Mouse (Mus musculus): ENCODE measurements around the gene Osmr. TPM values are rescaled to one million over a fixed set of nuclear protein-coding genes. Genes with fewer than 3 reads are reported as not detected.

The Osmr gene
- total RNA-seq (2021) = 1 to 10 TPM; 3.6 to 3.7 TPM

DNA sequence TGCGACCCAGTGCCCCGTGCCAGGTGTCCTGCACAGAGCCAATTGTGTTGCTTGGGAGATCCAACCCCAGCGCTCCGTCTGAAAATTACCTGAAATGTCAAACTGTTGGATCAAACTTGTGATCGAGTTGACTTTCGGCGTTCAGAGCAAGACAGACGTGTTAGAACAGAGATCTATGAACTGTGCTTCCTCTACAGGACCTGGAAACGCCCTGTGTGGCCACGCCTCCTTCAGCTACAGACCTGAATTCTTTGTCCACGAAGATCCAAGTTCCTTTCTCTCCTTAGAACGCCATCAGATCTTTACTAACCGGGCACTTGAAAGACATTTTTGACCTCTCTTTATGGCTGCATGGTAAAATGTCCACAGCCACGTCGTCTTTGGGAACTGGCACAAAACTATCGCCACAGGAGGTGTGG lies at the start of gene Osmr:
Gene Osmr (minus strand): TSS at position 369 of the 419 bp plus-strand sequence.
- intact Hi-C loops (cut with DNase I) = no loop called here
- DNase-seq = no peak

GRCm38 (mm10) chr15:6919406-6919805 lies 44.6 kb upstream of the Osmr start:
- intact Hi-C loops (cut with DNase I) = no loop called here
- DNase-seq = no peak

DNA sequence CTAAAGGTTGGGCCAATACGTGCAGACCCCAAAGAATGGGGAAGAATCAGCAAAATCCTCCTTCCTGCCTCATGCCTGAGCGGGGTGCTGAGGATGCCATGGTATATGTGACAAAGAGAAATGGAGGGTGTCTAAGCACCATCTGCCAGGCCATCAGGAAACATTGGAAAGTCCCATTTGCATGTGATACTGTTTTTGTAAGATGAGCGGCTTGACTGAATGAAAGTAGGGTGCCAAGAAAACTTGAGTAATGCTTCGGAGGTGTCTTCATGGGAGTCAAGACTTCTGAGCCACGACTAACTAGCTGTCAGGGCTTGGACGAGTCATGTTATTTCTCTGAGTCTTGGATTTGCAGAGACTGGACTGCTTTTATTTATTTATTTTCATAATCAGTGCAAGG lies 39.4 kb upstream of the Osmr start:
- intact Hi-C loops (cut with DNase I) = no loop called here
- DNase-seq = no peak

- DNase-seq = peak; percentile 93
- intact Hi-C loops (cut with DNase I) = loop anchor here (1.0 to 2.0 kb wide), 3 partner anchors 219 to 534 kb away; no protein-coding TSS in a partner anchor
Measured at GRCm38 (mm10) chr15:6909669-6910068, 34.9 kb upstream of the Osmr start.

- DNase-seq = no peak
- intact Hi-C loops (cut with DNase I) = loop anchor here (1.0 to 2.0 kb wide), 3 partner anchors 220 to 534 kb away; no protein-coding TSS in a partner anchor
Measured at GRCm38 (mm10) chr15:6909084-6909483, 34.3 kb upstream of the Osmr start.

GRCm38 (mm10) chr15:6908601-6909000 lies 33.8 kb upstream of the Osmr start:
- intact Hi-C loops (cut with DNase I) = loop anchor here (2.0 kb wide), 2 partner anchors 220 to 312 kb away; no protein-coding TSS in a partner anchor
- DNase-seq = no peak

GRCm38 (mm10) chr15:6906260-6907047 lies 31.7 kb upstream of the Osmr start:
- intact Hi-C loops (cut with DNase I) = no loop called here
- no peak for DNase-seq

DNA sequence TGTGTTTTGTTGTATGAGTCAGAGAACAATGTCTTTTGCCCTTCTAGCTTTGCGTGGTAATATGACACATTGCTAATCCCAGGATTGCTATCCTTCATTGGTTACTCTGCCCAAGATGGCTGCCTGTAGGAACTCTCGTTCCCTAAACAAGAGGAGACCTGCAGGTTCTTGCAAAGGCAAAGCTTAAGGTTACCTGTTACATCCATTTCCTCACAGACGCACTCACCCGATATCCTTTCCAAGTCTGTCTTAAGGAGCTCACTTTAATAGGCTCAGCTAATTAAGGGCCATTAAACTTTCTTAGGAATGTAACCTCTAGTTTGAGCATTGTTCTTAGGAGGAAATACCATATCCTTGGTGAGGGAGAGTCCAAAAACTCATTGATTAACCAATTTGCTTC lies 31.0 kb upstream of the Osmr start:
- DNase-seq = no peak
- intact Hi-C loops (cut with DNase I) = no loop called here

DNA sequence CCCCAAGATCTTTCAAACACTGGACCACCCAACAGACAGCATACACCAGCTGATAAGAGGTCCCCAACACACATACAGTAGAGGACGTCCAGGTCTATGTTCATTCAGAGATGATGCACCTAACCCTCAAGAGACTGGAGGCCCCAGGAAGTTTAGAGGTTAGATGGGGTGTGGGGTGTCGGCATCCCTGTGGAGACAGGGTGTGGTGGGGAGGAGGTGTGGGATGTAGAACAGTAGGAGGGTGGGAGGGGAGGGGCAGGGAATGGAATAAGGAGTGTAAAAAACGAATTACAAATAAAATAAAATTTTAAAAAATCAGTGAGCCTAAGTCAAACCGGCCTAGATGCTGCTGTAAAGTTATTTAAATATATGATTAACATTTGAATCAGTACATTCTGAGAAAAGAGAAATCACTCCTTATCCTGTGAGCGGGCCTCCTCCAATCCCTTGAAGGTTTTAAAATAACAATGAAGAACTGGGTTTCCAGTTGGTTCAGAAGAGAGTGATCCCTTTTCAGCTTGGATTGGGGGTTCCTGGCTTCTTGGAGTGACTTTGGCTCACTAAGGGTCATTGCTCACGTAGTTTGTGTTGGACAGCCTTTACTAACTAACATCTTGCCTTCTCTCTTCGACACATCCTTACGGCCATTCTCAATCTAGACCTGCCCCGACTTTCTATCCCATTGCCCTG lies 28.7 kb upstream of the Osmr start:
- intact Hi-C loops (cut with DNase I) = no loop called here
- DNase-seq = no peak

- intact Hi-C loops (cut with DNase I) = no loop called here
- DNase-seq = no peak
Measured at GRCm38 (mm10) chr15:6901982-6902639, 27.3 kb upstream of the Osmr start.

- no peak for DNase-seq
- intact Hi-C loops (cut with DNase I) = no loop called here
Measured at GRCm38 (mm10) chr15:6901236-6901635, 26.5 kb upstream of the Osmr start.

DNA sequence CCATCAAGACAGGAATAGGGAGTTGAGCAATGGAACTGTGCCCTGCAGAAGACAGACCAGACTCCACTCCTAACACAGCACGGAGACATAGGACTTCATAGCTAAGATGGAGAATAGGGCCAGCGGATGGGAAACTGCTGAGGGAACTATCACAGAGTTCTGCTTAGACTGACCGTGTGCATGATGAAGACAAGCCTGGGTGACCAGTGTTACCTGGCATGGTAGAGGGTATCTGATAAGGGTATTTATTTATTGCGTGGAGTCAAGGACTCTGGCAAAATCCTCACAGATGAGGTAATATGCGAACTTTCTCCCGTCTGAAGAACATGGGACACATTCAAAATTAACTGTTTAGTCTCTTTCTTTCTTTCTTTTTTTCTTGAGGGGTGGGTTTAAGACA lies 9.5 kb upstream of the Osmr start:
- intact Hi-C loops (cut with DNase I) = no loop called here

GRCm38 (mm10) chr15:6883816-6884215 lies 9.0 kb upstream of the Osmr start:
- intact Hi-C loops (cut with DNase I) = no loop called here
- peak; percentile 56 for DNase-seq

More for the DNA sequence above, 9.5 kb upstream of the Osmr start:
- DNase-seq = no peak

GRCm38 (mm10) chr15:6883091-6883490 lies 8.3 kb upstream of the Osmr start:
- intact Hi-C loops (cut with DNase I) = no loop called here
- DNase-seq = no peak

DNA sequence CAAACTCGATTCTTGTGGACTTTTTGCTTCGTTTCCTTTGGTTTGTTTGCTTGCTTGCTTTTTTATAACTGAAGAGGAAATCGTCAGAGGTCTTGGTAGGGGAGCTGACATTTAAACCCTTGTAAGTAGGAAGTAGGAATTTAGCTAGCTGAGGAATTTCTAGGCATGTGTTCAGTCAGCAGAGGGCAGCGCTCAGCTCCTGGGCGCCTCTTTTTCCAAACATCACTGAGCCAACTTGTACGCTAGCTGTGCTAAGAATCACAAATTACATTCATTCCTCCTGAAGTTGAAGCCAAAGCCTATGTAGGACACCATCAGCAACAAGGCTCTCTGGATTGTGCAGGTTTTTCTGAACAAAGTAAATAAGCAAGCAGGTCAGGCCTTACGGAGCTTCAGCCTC lies 7.4 kb upstream of the Osmr start:
- intact Hi-C loops (cut with DNase I) = no loop called here
- peak; percentile 39 for DNase-seq

- no peak for DNase-seq
- intact Hi-C loops (cut with DNase I) = no loop called here
Measured at GRCm38 (mm10) chr15:6881211-6881610, 6.4 kb upstream of the Osmr start.

DNA sequence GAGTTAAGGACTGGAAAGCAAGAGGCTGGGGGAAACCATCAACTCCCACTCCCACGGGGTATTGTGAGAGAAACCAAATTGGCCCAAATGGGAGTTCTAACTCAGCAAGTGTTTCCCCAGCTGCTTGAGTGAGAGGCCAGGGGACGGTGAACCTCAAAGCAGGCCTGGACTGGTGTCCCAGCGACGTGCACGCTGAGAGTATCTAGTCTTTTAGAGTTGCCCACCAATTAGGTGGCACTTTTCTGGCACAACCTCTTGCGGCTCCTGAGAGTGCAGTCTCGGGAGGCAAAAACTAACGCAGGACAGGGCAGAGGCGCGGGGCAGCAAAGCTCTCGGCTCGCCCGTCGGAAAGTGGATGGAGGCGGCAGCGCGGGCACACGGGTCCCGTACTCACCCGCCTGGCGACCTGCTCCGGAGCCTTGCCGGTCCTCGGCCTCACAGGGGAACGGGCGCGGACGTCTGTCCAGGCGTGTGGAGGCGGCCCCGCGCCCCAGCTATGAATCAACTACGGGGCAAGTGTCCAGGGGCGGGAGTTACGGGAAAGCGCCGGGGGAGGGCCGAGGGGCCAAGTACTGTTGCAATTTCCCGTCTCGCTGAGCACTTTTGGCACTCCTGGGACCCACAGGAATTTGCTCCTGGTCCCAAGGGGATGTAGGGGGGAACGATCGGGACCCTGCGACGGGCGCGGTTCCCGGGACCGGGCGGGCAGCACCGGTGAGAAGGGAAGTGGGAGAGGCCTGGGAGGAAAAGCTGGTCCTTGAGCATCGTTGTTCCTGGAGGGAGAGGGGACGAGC lies 765 bp downstream of the Osmr start:
- DNase-seq = peak; percentile 33
- intact Hi-C loops (cut with DNase I) = no loop called here

- no peak for DNase-seq
- intact Hi-C loops (cut with DNase I) = no loop called here
Measured at GRCm38 (mm10) chr15:6873154-6873806, 1.5 kb downstream of the Osmr start.

GRCm38 (mm10) chr15:6871621-6872359 lies 3.0 kb downstream of the Osmr start:
- intact Hi-C loops (cut with DNase I) = no loop called here
- no peak for DNase-seq

All from left cerebral cortex, postnatal 4 days (tissue).